Mouse (Mus musculus): ENCODE measurements around the gene Lta.

DNA sequence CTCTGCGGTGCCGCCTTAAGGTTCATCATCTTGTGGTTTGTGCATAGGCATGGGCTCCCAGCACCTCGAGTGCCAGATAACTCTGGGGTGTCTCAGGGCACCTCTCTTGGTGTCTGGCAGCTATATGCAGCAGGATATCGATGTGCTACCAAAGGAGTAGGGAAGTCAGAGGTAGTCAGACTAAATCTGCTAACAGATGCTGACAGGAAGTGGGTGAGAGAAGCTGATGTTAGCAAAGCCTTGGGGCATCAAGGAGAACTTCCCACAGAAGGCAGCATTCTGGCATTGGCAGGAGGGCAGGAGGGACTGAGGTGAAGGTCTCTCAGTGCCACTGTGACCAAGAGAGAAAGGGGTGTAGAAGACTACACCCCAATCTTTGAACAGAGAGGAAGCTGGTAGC, 15.1 kb downstream of the Lta start:
- TF ChIP-seq CTCF (IDR thresholded peaks at IDR 0.05; ENCODE audit: borderline replicate concordance, extremely low read depth, insufficient read depth, insufficient read length) (no peak), POLR2A (IDR thresholded peaks at IDR 0.05; ENCODE audit: borderline replicate concordance, extremely low read depth, insufficient read depth, insufficient read length, poor library complexity, severe bottlenecking) (no peak)

Data from brain, embryonic 14.5 days (tissue).